Mouse (Mus musculus): ENCODE measurements around the gene F830045P16Rik. TPM values are rescaled to one million over a fixed set of nuclear protein-coding genes. Genes with fewer than 3 reads are reported as not detected.

The F830045P16Rik gene
- total RNA-seq (2023): not detected

DNA sequence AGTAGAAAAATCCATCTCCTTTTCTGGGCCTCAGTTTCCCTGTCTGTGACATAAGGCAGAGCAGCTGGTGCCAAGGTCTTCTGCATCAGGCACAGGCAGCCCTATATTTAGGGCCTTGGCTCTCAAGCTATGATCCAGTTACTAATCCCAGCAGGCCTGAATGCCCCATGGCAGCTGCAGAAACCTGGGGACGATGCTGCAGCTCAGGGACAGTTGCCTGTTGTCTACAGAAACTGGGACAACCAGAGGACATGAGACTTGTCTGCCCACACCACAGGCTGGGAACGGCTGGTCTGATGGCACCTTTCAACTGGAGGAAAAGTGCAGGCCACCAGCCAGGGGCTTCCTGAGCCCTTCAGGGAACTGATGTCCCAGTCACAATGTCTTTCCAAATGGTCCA lies at the start of gene F830045P16Rik:
F830045P16Rik (minus strand) TSS at position 226 of the 400 bp plus-strand sequence.

Other genes starting within 250 kb of the F830045P16Rik start
- gene Ckap2l, start 239.4 kb downstream of the F830045P16Rik start, total RNA-seq (2023): 0.89 TPM
- not detected for gene Il1a, start 226.6 kb downstream of the F830045P16Rik start, total RNA-seq (2023)
- gene Il1b, start 165.5 kb downstream of the F830045P16Rik start, total RNA-seq (2023): 9.2 TPM
- 6.2 TPM for gene Sirpa, start 56.2 kb upstream of the F830045P16Rik start, total RNA-seq (2023)
- not detected for gene Pdyn, start 163.2 kb upstream of the F830045P16Rik start, total RNA-seq (2023)

Data from CD8-positive naive resting alpha-beta T cell, adult 57 days (primary cell).